Mouse (Mus musculus) lung, adult 2 months (tissue): ENCODE measurements at regions not wholly inside any gene's neighbourhood (a gene's known extent, or its start where the extent isn't known, plus 50 kb on each side); places are given as distances from the start of the nearest gene placed in this dataset.

Experiments used
- CTCF ChIP-seq: fragments of 200-500 bp; IDR thresholded peaks from 2 replicates; pipeline ENCODE4 v1.5.1; 2011; ENCODE audit warnings: mild to moderate bottlenecking, low read length, control low read depth; ENCODE audit not compliant: insufficient read depth
- POLR2A ChIP-seq: fragments of 200-500 bp; IDR thresholded peaks from 2 replicates; pipeline ENCODE4 v1.6.1; 2011; ENCODE audit warnings: low read depth, mild to moderate bottlenecking, control low read depth, low read length, borderline replicate concordance; ENCODE audit errors: extremely low read depth

GRCm38 (mm10) chr10:37422612-37423011, 283.9 kb upstream of the Marcks start:
- TF ChIP-seq CTCF (no peak), POLR2A (no peak)
